Mouse (Mus musculus): ENCODE data around the gene Otogl. TPM values are rescaled to one million over a fixed set of nuclear protein-coding genes. Genes with fewer than 3 reads are reported as not detected.

Otogl gene
- polyA plus RNA-seq (2012; rRNA removed) = 0.05 and 0.06 TPM in 2 replicates

DNA sequence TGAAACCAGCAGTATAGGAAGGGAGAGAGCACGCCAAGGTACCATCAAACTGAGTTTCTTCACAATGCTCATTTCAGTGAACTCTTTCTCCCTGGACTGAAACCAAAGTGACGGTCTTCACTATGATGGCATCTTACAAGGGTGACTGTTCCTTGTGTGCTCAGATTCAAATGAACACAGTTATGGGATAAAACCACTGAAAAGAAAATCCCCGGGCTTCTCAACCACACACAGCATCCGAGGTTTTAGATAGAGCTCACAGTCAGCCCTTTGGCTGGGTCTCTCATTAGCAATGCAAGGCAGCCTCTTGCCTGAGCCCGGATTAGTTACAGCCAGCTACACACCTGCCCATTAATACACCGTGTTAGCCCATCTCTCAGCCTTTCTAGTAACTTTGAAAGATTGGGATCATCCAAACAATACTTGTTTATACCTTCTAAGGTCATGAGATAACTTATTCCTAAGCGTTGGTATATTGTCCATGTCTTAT lies at the start of gene Otogl:
TSS of gene Otogl (minus strand) at position 51 of the 490 bp plus-strand sequence.

DNA sequence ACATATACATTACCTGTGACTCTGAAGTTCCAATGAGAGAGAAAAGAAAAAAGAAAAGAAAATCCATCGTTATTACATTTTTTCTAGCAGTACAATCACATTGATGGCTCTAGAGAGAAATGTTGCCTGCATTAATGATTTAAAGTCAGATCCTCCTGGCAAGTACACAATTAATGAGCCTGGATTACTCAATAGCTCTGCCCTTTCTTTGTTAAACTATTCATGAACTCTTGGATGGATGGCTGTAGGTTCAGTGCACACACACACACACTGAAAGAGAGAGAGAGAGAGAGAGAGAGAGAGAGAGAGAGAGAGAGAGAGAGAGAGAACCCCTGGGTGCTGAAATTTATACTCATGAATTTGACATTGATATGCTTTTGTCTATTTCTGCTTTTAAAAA lies 192.1 kb downstream of the Otogl start, which contains the start of gene Ptprq:
TSS of gene Ptprq (minus strand) at position 246 of the 400 bp plus-strand sequence.

Other genes with a start within 250 kb of the Otogl start
- gene Ptprq, start 192.1 kb downstream of the Otogl start, polyA plus RNA-seq (2012; rRNA removed) = 0.37 and 0.43 TPM in 2 replicates